Mouse (Mus musculus) megakaryocyte, embryonic 14.5 days (primary cell): Measurements from ENCODE around the gene Gtpbp10.

Experiments used
- FLI1 ChIP-seq: IDR thresholded peaks from 2 replicates; pipeline ENCODE4 v1.6.1; 2012; ENCODE audit warnings: low read length, inconsistent platforms, mixed read lengths
- GATA1 ChIP-seq: IDR thresholded peaks from 3 replicates; pipeline ENCODE4 v1.6.1; 2012; ENCODE audit warnings: mixed read lengths, low read length, inconsistent platforms, borderline replicate concordance

GRCm38 (mm10) chr5:5492163-5492562 is 67.2 kb downstream of the Gtpbp10 start:
- TF ChIP-seq GATA1 = no peak
- no peak for TF ChIP-seq FLI1
